Mouse (Mus musculus) MEL (cell line): ENCODE data around the gene Gm34653. TPM values are rescaled to one million over a fixed set of nuclear protein-coding genes. Genes with fewer than 3 reads are reported as not detected.

Experiments used
- DNase-seq: peaks from one replicate; pipeline ENCODE4 v3.0.0; 2011; ENCODE audit warnings: low read depth, low spot score
- H3K27ac ChIP-seq: 2 replicates; pipeline ENCODE4 v1.5.1; 2012; ENCODE audit warnings: low read depth, mild to moderate bottlenecking, control low read depth, low read length, moderate library complexity; ENCODE audit not compliant: control insufficient read depth
- H3K27me3 ChIP-seq, 2 experiments: fragments of 150-350 bp in 1 of 2; sonication (generic) in 1 of 2; 2 replicates each; pipeline ENCODE4 v1.6.1; 2012; ENCODE audit warnings: low read length in 2 of 2, mild to moderate bottlenecking in 2 of 2, improper control_type of control experiment in 1 of 2, moderate library complexity in 1 of 2; ENCODE audit not compliant: insufficient read depth in 2 of 2, control insufficient read depth in 1 of 2
- H3K36me3 ChIP-seq, 2 experiments: 2 replicates each; pipeline ENCODE4 v1.6.1; 2012 to 2014; ENCODE audit warnings: low read length in 2 of 2, improper control_type of control experiment in 1 of 2, inconsistent platforms in 1 of 2, mild to moderate bottlenecking in 1 of 2; ENCODE audit not compliant: insufficient read depth in 2 of 2, control insufficient read depth in 1 of 2
- H3K4me1 ChIP-seq, 2 experiments: fragments of 150-350 bp in 1 of 2; sonication (generic) in 1 of 2; 2 replicates each; pipeline ENCODE4 v1.6.1; 2012; ENCODE audit warnings: low read length in 2 of 2, improper control_type of control experiment in 1 of 2, mild to moderate bottlenecking in 1 of 2; ENCODE audit not compliant: insufficient read depth in 2 of 2, control insufficient read depth in 1 of 2
- H3K4me3 ChIP-seq, 2 experiments: fragments of 150-350 bp in 1 of 2; sonication (generic) in 1 of 2; 2 replicates each; pipeline ENCODE4 v1.5.1; 2012; ENCODE audit warnings: low read depth in 2 of 2, low read length in 2 of 2, mild to moderate bottlenecking in 2 of 2, moderate library complexity in 2 of 2, control low read depth in 1 of 2, improper control_type of control experiment in 1 of 2; ENCODE audit not compliant: control insufficient read depth in 1 of 2, insufficient read depth in 1 of 2
- H3K79me2 ChIP-seq: 2 replicates; pipeline ENCODE4 v1.6.1; 2012; ENCODE audit warnings: mild to moderate bottlenecking, low read length, moderate library complexity; ENCODE audit not compliant: control insufficient read depth, poor library complexity, insufficient read depth
- H3K9ac ChIP-seq: 2 replicates; pipeline ENCODE4 v1.6.1; 2012; ENCODE audit warnings: low read depth, mild to moderate bottlenecking, control low read depth, low read length, moderate library complexity; ENCODE audit not compliant: control insufficient read depth, poor library complexity, severe bottlenecking
- H3K9me3 ChIP-seq: fragments of 150-350 bp; sonication (generic); replicated peaks from 2 replicates; pipeline ENCODE4 v1.6.1; 2012; ENCODE audit warnings: mild to moderate bottlenecking, low read length, improper control_type of control experiment, moderate library complexity; ENCODE audit not compliant: insufficient read depth
- CHD2 ChIP-seq: IDR thresholded peaks from 2 replicates; pipeline ENCODE4 v1.6.1; 2011; ENCODE audit warnings: low read length, improper control_type of control experiment
- E2F4 ChIP-seq: IDR thresholded peaks from 2 replicates; pipeline ENCODE4 v1.6.1; 2011; ENCODE audit warnings: low read depth, low read length, improper control_type of control experiment, borderline replicate concordance
- EP300 ChIP-seq, 2 experiments: IDR thresholded peaks; 2 replicates each; pipeline ENCODE4 v1.6.1; 2011; ENCODE audit warnings: improper control_type of control experiment in 2 of 2, low read length in 2 of 2, low read depth in 1 of 2, mild to moderate bottlenecking in 1 of 2
- ETS1 ChIP-seq: IDR thresholded peaks from 2 replicates; pipeline ENCODE4 v1.6.1; 2012; ENCODE audit warnings: low read depth, mild to moderate bottlenecking, inconsistent platforms, low read length, improper control_type of control experiment, moderate library complexity
- GABPA ChIP-seq: IDR thresholded peaks from 2 replicates; pipeline ENCODE4 v1.6.1; 2012; ENCODE audit warnings: low read depth, mild to moderate bottlenecking, inconsistent platforms, low read length, improper control_type of control experiment, moderate library complexity
- GATA1 ChIP-seq: IDR thresholded peaks from 2 replicates; pipeline ENCODE4 v1.6.1; 2011; ENCODE audit warnings: low read depth, low read length, improper control_type of control experiment
- KAT2A ChIP-seq: conservative IDR thresholded peaks from 2 replicates; pipeline ENCODE4 v1.6.1; 2012; ENCODE audit warnings: low read depth, low read length, improper control_type of control experiment, inconsistent platforms
- MAX ChIP-seq: IDR thresholded peaks from 2 replicates; pipeline ENCODE4 v1.6.1; 2011; ENCODE audit warnings: low read length, improper control_type of control experiment
- MAZ ChIP-seq: IDR thresholded peaks from 2 replicates; pipeline ENCODE4 v1.6.1; 2012; ENCODE audit warnings: low read depth, mild to moderate bottlenecking, inconsistent platforms, low read length, improper control_type of control experiment
- MXI1 ChIP-seq: IDR thresholded peaks from 2 replicates; pipeline ENCODE4 v1.6.1; 2011; ENCODE audit warnings: mild to moderate bottlenecking, low read depth, low read length, improper control_type of control experiment
- MYC ChIP-seq: IDR thresholded peaks from 2 replicates; pipeline ENCODE4 v1.6.1; 2011; ENCODE audit warnings: low read depth, mild to moderate bottlenecking, low read length, improper control_type of control experiment, moderate library complexity
- POLR2A ChIP-seq, 2 experiments: IDR thresholded peaks; 2 replicates each; pipeline ENCODE4 v1.6.1; 2011 to 2012; ENCODE audit warnings: low read length in 2 of 2, mild to moderate bottlenecking in 2 of 2, control low read depth in 1 of 2, improper control_type of control experiment in 1 of 2, low read depth in 1 of 2, moderate library complexity in 1 of 2; ENCODE audit not compliant: control insufficient read depth in 1 of 2, insufficient read depth in 1 of 2, poor library complexity in 1 of 2
- POLR2AphosphoS2 ChIP-seq: IDR thresholded peaks from 2 replicates; pipeline ENCODE4 v1.6.1; 2011; ENCODE audit warnings: low read length, improper control_type of control experiment
- RAD21 ChIP-seq: IDR thresholded peaks from 2 replicates; pipeline ENCODE4 v1.6.1; 2011; ENCODE audit warnings: mild to moderate bottlenecking, low read depth, low read length, improper control_type of control experiment
- RCOR1 ChIP-seq: IDR thresholded peaks from 2 replicates; pipeline ENCODE4 v1.6.1; 2012; ENCODE audit warnings: low read depth, mild to moderate bottlenecking, inconsistent platforms, low read length, improper control_type of control experiment
- SIN3A ChIP-seq: IDR thresholded peaks from 2 replicates; pipeline ENCODE4 v1.6.1; 2012; ENCODE audit warnings: low read length, improper control_type of control experiment, inconsistent platforms
- TAL1 ChIP-seq: IDR thresholded peaks from 2 replicates; pipeline ENCODE4 v1.6.1; 2012; ENCODE audit warnings: mild to moderate bottlenecking, inconsistent platforms, low read length, moderate library complexity, mixed read lengths
- TBP ChIP-seq: IDR thresholded peaks from 2 replicates; pipeline ENCODE4 v1.8.0; 2011; ENCODE audit warnings: low read depth, low read length, improper control_type of control experiment
- TCF12 ChIP-seq: IDR thresholded peaks from 2 replicates; pipeline ENCODE4 v1.6.1; 2014; ENCODE audit warnings: low read depth, mild to moderate bottlenecking, inconsistent platforms, low read length, improper control_type of control experiment, moderate library complexity
- polyA plus RNA-seq, 2 experiments: library from polyadenylated mRNA; stranded (reverse) in 1 of 2; unstranded in 1 of 2; fragments of >175 nt in 1 of 2; fragments of >200 nt in 1 of 2; gene quantifications; 2 replicates each; pipeline versions ENCODE4 v1.2.1 to v1.2.4; 2012; ENCODE audit warnings: low replicate concordance in 2 of 2, low read depth in 1 of 2; ENCODE audit not compliant: insufficient read length in 2 of 2, insufficient read depth in 1 of 2, missing spikeins in 1 of 2
- total RNA-seq: library from RNA; depleted of rRNA; stranded (reverse); fragments of 300-350 nt; gene quantifications from 2 replicates; pipeline ENCODE4 v1.2.3, GENCODE M21; 2012

The Gm34653 gene
- total and polyA plus RNA-seq, 3 experiments = 0.08 to 0.10 TPM; not detected in 1

DNA sequence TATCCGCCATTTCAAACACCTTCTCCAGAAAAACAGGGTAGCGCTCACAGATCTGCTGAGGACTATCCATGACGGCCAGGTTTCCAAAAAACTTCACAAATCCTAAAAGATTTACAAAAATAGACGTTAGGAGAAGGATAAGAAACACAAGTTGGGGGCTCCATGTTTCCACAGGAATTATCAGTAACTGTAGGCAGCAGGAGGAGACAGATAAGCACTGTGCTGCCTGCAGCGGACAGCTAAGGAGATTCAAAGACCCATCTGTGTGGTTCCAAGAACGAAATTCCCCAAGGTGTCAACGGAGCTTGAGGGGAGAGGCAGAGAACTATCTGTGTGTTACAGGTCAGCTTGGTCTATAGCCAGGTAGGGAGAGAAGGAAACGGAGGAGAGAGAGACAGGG, 24.9 kb downstream of the Gm34653 start:
- Histone ChIP-seq H3K9ac (no peak overlapping the region), H3K27ac (no peak overlapping the region), H3K9me3 (no peaks in the 10 kb centered on the region), H3K79me2 (peaks cover 1% of the 10 kb centered on the region; the same call in 1 of the 2 replicates), H3K4me3 (no peak overlapping the region), H3K36me3 (peaks cover 8 to 47% of the 10 kb centered on the region in 2 experiments), H3K27me3 (no peaks in the 10 kb centered on the region), H3K4me1 (no peaks in the 10 kb centered on the region)
- TF ChIP-seq GATA1 (peak; percentile 70), EP300 (IDR thresholded peaks at IDR 0.05; ENCODE audit: low read depth in 1 of 2, low read length in 2 of 2) (peak; percentile 40 to 78; a peak in 3 of 4 replicates), TCF12 (peak; percentile 79), RCOR1 (peak; percentile 57; the same call in 1 of the 2 replicates), TAL1 (peak; percentile 37; the same call in 1 of the 2 replicates), POLR2AphosphoS2 (no peak), E2F4 (no peak), MYC (no peak), RAD21 (no peak), ETS1 (0 out of 2 replicates have a peak, but pooled peaks have one; percentile 12)
- no peak for DNase-seq

GRCm38 (mm10) chr2:34869680-34870079, 36.9 kb downstream of the Gm34653 start:
- H3K9ac ChIP-seq = peak overlapping the region; percentile 84
- H3K4me1 ChIP-seq = peaks cover 3 to 9% of the 10 kb centered on the region in 2 experiments; a peak in 3 of 4 replicates
- DNase-seq = peak; percentile 87
- peaks cover 15 to 19% of the 10 kb centered on the region in 2 experiments for H3K36me3 ChIP-seq
- peak overlapping the region; percentile 78 for H3K27ac ChIP-seq
- H3K4me3 ChIP-seq = peak overlapping the region; percentile 57 to 61
- no peaks in the 10 kb centered on the region for H3K27me3 ChIP-seq
- TF ChIP-seq ETS1 (peak; percentile 51; the same call in 1 of the 2 replicates), KAT2A (no peak), POLR2A (IDR thresholded peaks at IDR 0.05; ENCODE audit: control insufficient read depth in 1 of 2, insufficient read depth in 1 of 2, low read depth in 1 of 2, low read length in 2 of 2, poor library complexity in 1 of 2) (peak in 1 of 2 experiments; percentile 62; a peak in 2 of 4 replicates), RCOR1 (0 out of 2 replicates have a peak, but pooled peaks have one; percentile 19), GABPA (peak; percentile 76; the same call in 1 of the 2 replicates), SIN3A (peak; percentile 76), MAX (peak; percentile 80), MAZ (no peak), TBP (peak; percentile 76), MYC (peak; percentile 80; the same call in 1 of the 2 replicates), CHD2 (no peak), MXI1 (peak; percentile 83)
- H3K9me3 ChIP-seq = no peaks in the 10 kb centered on the region
- H3K79me2 ChIP-seq = peaks cover 48% of the 10 kb centered on the region
